Mouse (Mus musculus) ES-Bruce4 (cell line): ENCODE results near the gene Vdr.

Source experiments
- CTCF ChIP-seq: IDR thresholded peaks from one replicate; pipeline ENCODE4 v1.8.1; 2011; ENCODE audit warnings: low read depth, low read length
- POLR2A ChIP-seq: IDR thresholded peaks from one replicate; pipeline ENCODE4 v1.8.1; 2011; ENCODE audit warnings: low read length; ENCODE audit not compliant: insufficient read depth

DNA sequence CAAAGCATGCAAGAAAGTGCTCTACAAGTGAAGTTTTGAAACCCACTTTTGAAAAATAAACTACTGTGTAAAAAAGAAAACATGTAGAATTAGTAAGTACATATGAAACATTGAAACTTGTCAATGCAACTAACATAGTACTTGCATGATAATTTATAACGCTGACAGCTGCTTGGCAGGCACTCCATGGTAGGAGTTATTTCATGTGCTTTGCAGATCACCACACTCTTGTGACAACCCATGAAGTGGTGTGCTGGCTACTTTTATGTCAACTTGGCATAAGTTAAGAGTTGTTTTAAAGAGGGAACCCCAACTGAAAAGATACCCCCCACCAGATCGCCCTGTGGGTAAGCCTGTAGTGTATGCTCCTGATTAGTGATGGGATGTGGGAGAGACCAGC is 12.0 kb upstream of the Vdr start:
- no peak for TF ChIP-seq POLR2A
- no peak for TF ChIP-seq CTCF
